Mouse (Mus musculus) ES-E14 (cell line): ENCODE results near the gene Myg1.

ENCODE experiments used
- HCFC1 ChIP-seq: IDR thresholded peaks from 2 replicates; pipeline ENCODE4 v1.6.1; 2012; ENCODE audit warnings: low read length, inconsistent platforms, borderline replicate concordance; ENCODE audit not compliant: insufficient read depth
- ZNF384 ChIP-seq: IDR thresholded peaks from 2 replicates; pipeline ENCODE4 v1.6.1; 2012; ENCODE audit warnings: low read depth, low read length, inconsistent platforms

GRCm38 (mm10) chr15:102381575-102381974 lies 50.1 kb downstream of the Myg1 start:
- TF ChIP-seq HCFC1, result 0 out of 2 replicates have a peak, but pooled peaks have one; percentile 38
- peak; percentile 93 for TF ChIP-seq ZNF384
